Mouse (Mus musculus): ENCODE data around the gene Agtrap. TPM values are rescaled to one million over a fixed set of nuclear protein-coding genes. Genes with fewer than 3 reads are reported as not detected.
"Not testable (repeated sequence)": the region's sequence is repeated elsewhere in the genome, so short reads cannot be mapped to it uniquely, and the experiment has no call there.

Gene Agtrap
- polyA plus RNA-seq, 1 experiment, result 4.6 TPM

GRCm38 (mm10) chr4:148057661-148058209 lies 30.1 kb downstream of the Agtrap start:
- TF ChIP-seq POLR2A (IDR thresholded peaks at IDR 0.05; ENCODE audit: borderline replicate concordance, extremely low read depth, insufficient read depth, insufficient read length, poor library complexity, severe bottlenecking) (no peak), CTCF (IDR thresholded peaks at IDR 0.05; ENCODE audit: borderline replicate concordance, extremely low read depth, insufficient read depth, insufficient read length) (0 out of 2 replicates have a peak, but pooled peaks have one; percentile 9)
- DNase-seq (ENCODE audit: low read depth), result no peak

GRCm38 (mm10) chr4:148056801-148057200 lies 31.0 kb downstream of the Agtrap start:
- TF ChIP-seq POLR2A (IDR thresholded peaks at IDR 0.05; ENCODE audit: borderline replicate concordance, extremely low read depth, insufficient read depth, insufficient read length, poor library complexity, severe bottlenecking), result no peak
- TF ChIP-seq CTCF (IDR thresholded peaks at IDR 0.05; ENCODE audit: borderline replicate concordance, extremely low read depth, insufficient read depth, insufficient read length), result no peak
- no peak for DNase-seq (ENCODE audit: low read depth)

- TF ChIP-seq CTCF (IDR thresholded peaks at IDR 0.05; ENCODE audit: borderline replicate concordance, extremely low read depth, insufficient read depth, insufficient read length) (no peak), POLR2A (IDR thresholded peaks at IDR 0.05; ENCODE audit: borderline replicate concordance, extremely low read depth, insufficient read depth, insufficient read length, poor library complexity, severe bottlenecking) (no peak)
- no peak for DNase-seq (ENCODE audit: low read depth)
These were observed 31.6 kb downstream of the Agtrap start for GRCm38 (mm10) chr4:148056246-148056645.

- no peak for DNase-seq (ENCODE audit: low read depth)
These were observed 32.7 kb downstream of the Agtrap start for GRCm38 (mm10) chr4:148054961-148055695.

DNA sequence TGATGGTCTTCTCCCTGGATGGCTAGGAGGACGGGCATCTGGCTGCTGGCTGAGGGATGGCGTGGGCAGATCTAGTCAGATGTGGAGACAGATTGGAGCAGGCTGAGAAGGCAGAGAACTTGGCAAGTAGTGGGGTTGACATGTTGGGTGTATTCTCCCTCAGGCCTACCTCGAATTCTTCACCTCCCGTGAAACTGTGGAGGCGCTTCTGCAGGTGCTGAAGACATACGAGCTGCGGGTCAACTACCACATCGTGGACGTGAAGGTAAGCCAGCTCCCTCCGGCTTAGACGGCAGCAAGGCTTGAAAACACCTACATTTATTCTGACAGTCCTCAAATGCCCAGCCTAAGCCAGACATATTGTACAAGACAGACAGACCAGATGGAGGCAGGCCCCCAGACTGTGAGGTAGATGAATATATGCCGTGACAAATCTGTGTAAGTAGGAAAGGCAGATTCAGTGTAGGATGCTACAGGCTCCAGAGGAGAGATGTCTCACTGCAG lies 34.4 kb downstream of the Agtrap start:
- peak; percentile 31 for DNase-seq (ENCODE audit: low read depth)
- no peak for TF ChIP-seq CTCF (IDR thresholded peaks at IDR 0.05; ENCODE audit: borderline replicate concordance, extremely low read depth, insufficient read depth, insufficient read length)
- TF ChIP-seq POLR2A (IDR thresholded peaks at IDR 0.05; ENCODE audit: borderline replicate concordance, extremely low read depth, insufficient read depth, insufficient read length, poor library complexity, severe bottlenecking), result no peak

More at GRCm38 (mm10) chr4:148054961-148055695, 32.7 kb downstream of the Agtrap start:
- TF ChIP-seq CTCF (IDR thresholded peaks at IDR 0.05; ENCODE audit: borderline replicate concordance, extremely low read depth, insufficient read depth, insufficient read length) (no peak), POLR2A (IDR thresholded peaks at IDR 0.05; ENCODE audit: borderline replicate concordance, extremely low read depth, insufficient read depth, insufficient read length, poor library complexity, severe bottlenecking) (no peak)

- no peak for TF ChIP-seq CTCF (IDR thresholded peaks at IDR 0.05; ENCODE audit: borderline replicate concordance, extremely low read depth, insufficient read depth, insufficient read length)
- TF ChIP-seq POLR2A (IDR thresholded peaks at IDR 0.05; ENCODE audit: borderline replicate concordance, extremely low read depth, insufficient read depth, insufficient read length, poor library complexity, severe bottlenecking), result no peak
- no peak for DNase-seq (ENCODE audit: low read depth)
These were observed 34.9 kb downstream of the Agtrap start for GRCm38 (mm10) chr4:148052976-148053375.

DNA sequence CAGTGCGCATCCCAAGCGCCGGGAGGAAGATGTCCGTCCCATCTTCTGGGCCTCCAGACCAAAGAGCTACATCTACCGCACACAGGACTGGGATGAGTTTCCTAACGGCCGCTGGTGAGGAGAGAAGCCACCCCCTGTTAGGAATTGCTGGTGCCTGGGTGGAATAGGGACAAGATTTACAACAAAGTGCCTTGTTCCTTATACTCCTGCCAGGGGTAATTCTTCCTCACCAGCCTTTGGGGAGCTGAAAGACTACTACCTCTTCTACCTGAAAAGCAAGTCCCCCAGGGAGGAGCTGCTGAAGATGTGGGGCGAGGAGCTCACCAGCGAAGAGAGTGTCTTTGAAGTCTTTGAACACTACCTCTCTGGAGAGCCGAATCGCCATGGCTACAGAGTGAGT lies 35.9 kb downstream of the Agtrap start:
- TF ChIP-seq POLR2A (IDR thresholded peaks at IDR 0.05; ENCODE audit: borderline replicate concordance, extremely low read depth, insufficient read depth, insufficient read length, poor library complexity, severe bottlenecking) (no peak), CTCF (IDR thresholded peaks at IDR 0.05; ENCODE audit: borderline replicate concordance, extremely low read depth, insufficient read depth, insufficient read length) (no peak)
- no peak for DNase-seq (ENCODE audit: low read depth)

- TF ChIP-seq CTCF (IDR thresholded peaks at IDR 0.05; ENCODE audit: borderline replicate concordance, extremely low read depth, insufficient read depth, insufficient read length) (no peak), POLR2A (IDR thresholded peaks at IDR 0.05; ENCODE audit: borderline replicate concordance, extremely low read depth, insufficient read depth, insufficient read length, poor library complexity, severe bottlenecking) (no peak)
- no peak for DNase-seq (ENCODE audit: low read depth)
These were observed 36.6 kb downstream of the Agtrap start for GRCm38 (mm10) chr4:148051046-148051776.

- DNase-seq (ENCODE audit: low read depth), result not testable (repeated sequence)
These were observed 37.4 kb downstream of the Agtrap start for GRCm38 (mm10) chr4:148050396-148050914.

DNA sequence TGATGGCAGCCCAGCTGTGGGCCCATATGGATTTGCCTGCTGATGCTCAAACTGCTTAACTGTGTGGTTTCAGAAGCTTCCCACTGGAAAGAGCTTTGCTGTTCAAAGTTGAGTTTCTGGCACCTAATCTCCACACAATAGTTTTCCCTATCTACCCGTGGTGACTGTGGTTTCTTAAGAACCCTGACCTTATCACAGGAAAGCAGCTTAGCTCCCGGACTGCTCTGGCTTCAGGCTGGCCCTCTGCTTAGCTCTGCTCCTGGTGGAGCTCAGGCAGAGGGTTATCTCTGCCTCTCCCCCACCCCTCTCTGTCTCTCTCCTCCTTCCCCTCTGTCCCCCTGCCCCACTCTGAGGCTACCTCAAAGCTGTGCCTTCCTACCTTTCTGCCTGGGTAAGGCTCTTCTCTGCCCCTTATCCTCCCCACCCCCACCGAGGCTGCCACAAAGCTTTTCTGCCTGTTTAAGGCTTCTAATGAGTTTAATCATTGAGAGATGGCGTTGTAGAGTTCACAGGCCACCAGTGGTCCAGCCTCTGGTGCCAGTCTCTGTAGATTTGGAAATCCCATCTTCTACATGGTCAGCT lies 41.3 kb downstream of the Agtrap start:
- DNase-seq (ENCODE audit: low read depth), result peak; percentile 23
- TF ChIP-seq CTCF (IDR thresholded peaks at IDR 0.05; ENCODE audit: borderline replicate concordance, extremely low read depth, insufficient read depth, insufficient read length) (no peak), POLR2A (IDR thresholded peaks at IDR 0.05; ENCODE audit: borderline replicate concordance, extremely low read depth, insufficient read depth, insufficient read length, poor library complexity, severe bottlenecking) (no peak)

GRCm38 (mm10) chr4:148044113-148044512 lies 43.7 kb downstream of the Agtrap start:
- TF ChIP-seq POLR2A (IDR thresholded peaks at IDR 0.05; ENCODE audit: borderline replicate concordance, extremely low read depth, insufficient read depth, insufficient read length, poor library complexity, severe bottlenecking) (no peak), CTCF (IDR thresholded peaks at IDR 0.05; ENCODE audit: borderline replicate concordance, extremely low read depth, insufficient read depth, insufficient read length) (no peak)
- no peak for DNase-seq (ENCODE audit: low read depth)

DNA sequence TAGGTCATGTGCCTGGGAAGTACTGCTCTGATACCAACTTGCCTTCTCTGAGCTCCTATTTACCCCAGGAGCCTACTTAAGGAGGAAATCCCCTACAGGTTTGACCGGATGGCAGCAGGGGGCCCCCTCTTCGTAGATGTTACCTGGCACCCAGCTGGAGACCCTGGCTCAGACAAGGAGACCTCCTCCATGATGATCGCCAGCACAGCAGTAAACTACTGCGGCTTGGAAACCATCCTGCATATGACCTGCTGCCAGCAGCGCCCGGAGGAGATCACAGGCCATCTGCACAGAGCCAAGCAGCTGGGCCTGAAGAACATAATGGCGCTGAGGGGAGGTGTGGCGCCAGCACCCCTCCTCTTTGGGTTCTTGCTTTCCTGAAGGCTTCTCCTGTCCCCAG lies 44.5 kb downstream of the Agtrap start:
- not testable (repeated sequence) for DNase-seq (ENCODE audit: low read depth)

All from brain, embryonic 14.5 days (tissue).